ENCODE assay signal across 23 mouse cellular contexts in genomic region chr5:132644646-132645172, GRCm38 (mm10).
"Had no signal": no experiment of that assay in that cellular context is flagged by ENCODE, and none has a peak within 500 bp of the region (broad histone marks: within the 10 kb centered on the region; RNA-seq: fewer than 3 reads in every experiment).

No protein-coding gene starts in this region.

- DNase-seq: gastrocnemius, adult 2 months; gastrocnemius, postnatal 10 days; gastrocnemius, postnatal 25 days; heart, adult 18-20 months; heart, postnatal 10 days; heart, postnatal 4 days; kidney, adult 18-20 months; kidney, adult 8-10 months; kidney, postnatal 10 days; kidney, postnatal 25 days; kidney, postnatal 4 days; liver; liver, embryonic 13.5 days had no signal

- H3K4me3 ChIP-seq: gastrocnemius, adult 2 months; heart, embryonic 10.5 days; heart, embryonic 12.5 days; hindbrain, embryonic 10.5 days; hindbrain, embryonic 12.5 days; intestine, embryonic 15.5 days; layer of hippocampus, adult 2 months; left cerebral cortex, adult 2 months; limb, embryonic 10.5 days; limb, embryonic 12.5 days; liver, embryonic 13.5 days had no signal

- H3K36me3 ChIP-seq: heart, embryonic 10.5 days; heart, embryonic 12.5 days; hindbrain, embryonic 10.5 days; hindbrain, embryonic 12.5 days; intestine, embryonic 15.5 days; limb, embryonic 10.5 days; limb, embryonic 12.5 days; liver, embryonic 13.5 days had no signal

- H3K9ac ChIP-seq: heart, embryonic 12.5 days; hindbrain, embryonic 12.5 days; hindbrain, embryonic 14.5 days; intestine, embryonic 15.5 days; limb, embryonic 12.5 days; liver, embryonic 13.5 days had no signal

- H3K4me1 ChIP-seq: heart, embryonic 12.5 days; hindbrain, embryonic 12.5 days; intestine, embryonic 15.5 days had no signal

- H3K27ac ChIP-seq: gastrocnemius, adult 2 months; heart, embryonic 10.5 days; hindbrain, embryonic 10.5 days; hindbrain, embryonic 12.5 days; hindbrain, embryonic 14.5 days; intestine, embryonic 15.5 days; layer of hippocampus, adult 2 months; left cerebral cortex, adult 2 months; limb, embryonic 10.5 days; limb, embryonic 12.5 days; liver, embryonic 13.5 days had no signal

- H3K9me3 ChIP-seq: heart, embryonic 10.5 days; hindbrain, embryonic 12.5 days; intestine, embryonic 15.5 days; limb, embryonic 10.5 days; limb, embryonic 12.5 days; liver, embryonic 13.5 days had no signal
